Mouse (Mus musculus): ENCODE data around the gene Slit1. TPM values are rescaled to one million over a fixed set of nuclear protein-coding genes. Genes with fewer than 3 reads are reported as not detected.

Slit1 gene
- total RNA-seq, 2 experiments from 2014 or later: not detected

- DNase-seq: no peak
Measured at GRCm38 (mm10) chr19:41685453-41686086, 57.9 kb downstream of the Slit1 start.

GRCm38 (mm10) chr19:41684874-41685273 lies 58.6 kb downstream of the Slit1 start:
- DNase-seq: no peak

- DNase-seq: no peak
Measured at GRCm38 (mm10) chr19:41683951-41684350, 59.5 kb downstream of the Slit1 start.

- DNase-seq: no peak
Measured at GRCm38 (mm10) chr19:41680267-41680666, 63.2 kb downstream of the Slit1 start.

GRCm38 (mm10) chr19:41679028-41679427 lies 64.4 kb downstream of the Slit1 start:
- DNase-seq: no peak

- DNase-seq: no peak
Measured at GRCm38 (mm10) chr19:41677575-41677974, 65.9 kb downstream of the Slit1 start.

- peak; percentile 11 for DNase-seq
Measured at GRCm38 (mm10) chr19:41675583-41675982, 67.9 kb downstream of the Slit1 start.

GRCm38 (mm10) chr19:41674366-41674765 lies 69.1 kb downstream of the Slit1 start:
- no peak for DNase-seq

GRCm38 (mm10) chr19:41672836-41673235 lies 70.6 kb downstream of the Slit1 start:
- DNase-seq: no peak

GRCm38 (mm10) chr19:41670931-41671330 lies 72.5 kb downstream of the Slit1 start:
- DNase-seq: no peak

GRCm38 (mm10) chr19:41670473-41670872 lies 73.0 kb downstream of the Slit1 start:
- no peak for DNase-seq

- no peak for DNase-seq
Measured at GRCm38 (mm10) chr19:41669747-41670342, 73.6 kb downstream of the Slit1 start.

- no peak for DNase-seq
Measured at GRCm38 (mm10) chr19:41667591-41667990, 75.9 kb downstream of the Slit1 start.

- no peak for DNase-seq
Measured at GRCm38 (mm10) chr19:41665941-41666340, 77.5 kb downstream of the Slit1 start.

GRCm38 (mm10) chr19:41663506-41664242 lies 79.8 kb downstream of the Slit1 start:
- no peak for DNase-seq

- DNase-seq: no peak
Measured at GRCm38 (mm10) chr19:41661466-41661865, 82.0 kb downstream of the Slit1 start.

GRCm38 (mm10) chr19:41660999-41661374 lies 82.5 kb downstream of the Slit1 start:
- peak; percentile 67 for DNase-seq

- DNase-seq: no peak
Measured at GRCm38 (mm10) chr19:41660294-41660998, 83.0 kb downstream of the Slit1 start.

GRCm38 (mm10) chr19:41657446-41657845 lies 86.0 kb downstream of the Slit1 start:
- DNase-seq: no peak

- DNase-seq: no peak
Measured at GRCm38 (mm10) chr19:41656671-41657070, 86.8 kb downstream of the Slit1 start.

GRCm38 (mm10) chr19:41655970-41656369 lies 87.5 kb downstream of the Slit1 start:
- DNase-seq: peak; percentile 85

GRCm38 (mm10) chr19:41655089-41655783 lies 88.2 kb downstream of the Slit1 start:
- no peak for DNase-seq

All from heart, postnatal 4 days (tissue).